Mouse (Mus musculus): Measurements from ENCODE around the gene Ank2.

Ank2 gene

DNA sequence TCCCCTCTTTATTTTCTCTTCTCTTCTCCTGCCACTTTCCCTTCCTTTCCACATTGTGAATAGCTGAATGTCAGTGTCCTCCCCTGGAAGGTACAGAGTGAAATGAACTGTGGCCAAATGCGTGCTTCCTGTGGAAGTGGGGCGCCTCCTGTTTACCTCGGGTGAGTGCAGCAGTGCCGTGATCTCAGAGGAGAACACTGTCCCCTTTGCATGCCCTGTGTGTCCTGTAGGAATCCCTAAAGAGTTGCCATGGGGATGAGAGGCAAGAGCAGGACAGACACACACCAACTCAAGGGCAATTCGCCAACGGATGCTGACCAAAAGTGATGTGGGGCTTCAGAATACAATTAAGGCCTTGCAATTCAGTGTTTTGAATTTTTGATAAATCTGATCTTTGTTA is 521.8 kb downstream of the Ank2 start:
- DNase-seq (ENCODE audit: low spot score): no peak

DNA sequence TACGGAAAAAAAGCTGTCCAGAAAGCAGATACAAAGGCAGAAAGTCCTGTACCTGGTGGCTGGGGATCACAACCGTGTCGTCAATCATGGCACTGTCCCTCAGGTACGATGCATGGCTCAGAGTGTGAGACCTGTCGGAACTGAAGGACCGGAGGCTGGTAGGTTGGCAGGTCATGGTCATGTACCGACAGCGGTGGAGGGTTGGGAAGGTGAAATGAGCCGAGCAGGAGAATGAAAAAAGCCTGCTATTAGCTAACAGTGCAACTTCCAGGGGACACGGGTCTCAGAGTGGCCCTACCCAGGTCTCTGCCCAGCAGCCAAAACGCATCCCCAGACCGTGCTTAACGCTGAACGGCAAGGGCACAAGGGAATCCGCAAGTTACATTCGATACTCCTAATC is 522.4 kb downstream of the Ank2 start:
- DNase-seq (ENCODE audit: low spot score): no peak

DNA sequence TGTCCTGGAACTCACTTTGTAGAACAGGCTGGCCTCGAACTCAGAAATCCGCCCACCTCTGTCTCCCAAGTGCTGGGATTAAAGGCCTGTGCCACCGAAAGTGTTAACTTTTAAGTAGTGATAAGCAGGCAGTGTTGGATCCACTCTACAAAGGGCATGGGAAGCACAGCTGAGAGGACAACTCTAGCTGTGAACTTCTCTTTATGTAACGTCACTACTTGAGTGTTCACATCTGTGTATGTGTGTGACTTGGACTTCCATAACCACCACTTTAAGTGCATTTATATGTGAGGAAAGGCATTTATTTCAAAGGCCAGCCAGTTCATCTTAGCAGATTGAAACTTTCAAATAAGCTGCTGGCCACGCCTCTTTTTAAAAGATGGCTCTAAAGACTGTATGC is 523.7 kb downstream of the Ank2 start:
- no peak for DNase-seq (ENCODE audit: low spot score)

DNA sequence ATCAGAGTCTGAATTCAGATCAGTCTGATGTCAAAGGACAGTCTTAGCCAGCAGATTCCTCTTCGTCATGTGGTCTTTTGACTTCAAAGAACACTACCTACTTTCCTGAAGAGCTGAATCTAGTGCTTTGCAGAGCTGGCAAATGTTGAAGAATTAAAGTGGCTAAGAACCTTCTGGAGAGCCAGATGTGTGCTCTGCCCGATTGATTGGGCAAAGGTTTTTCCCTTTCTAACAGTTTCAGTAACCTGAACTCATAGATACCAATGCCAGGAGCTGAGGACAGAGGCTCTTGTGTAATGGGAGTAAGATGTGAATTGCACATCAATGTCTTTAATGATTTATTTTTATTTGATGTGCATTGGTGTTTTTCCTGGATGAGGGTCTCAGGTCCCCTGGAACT is 525.6 kb downstream of the Ank2 start:
- no peak for DNase-seq (ENCODE audit: low spot score)

DNA sequence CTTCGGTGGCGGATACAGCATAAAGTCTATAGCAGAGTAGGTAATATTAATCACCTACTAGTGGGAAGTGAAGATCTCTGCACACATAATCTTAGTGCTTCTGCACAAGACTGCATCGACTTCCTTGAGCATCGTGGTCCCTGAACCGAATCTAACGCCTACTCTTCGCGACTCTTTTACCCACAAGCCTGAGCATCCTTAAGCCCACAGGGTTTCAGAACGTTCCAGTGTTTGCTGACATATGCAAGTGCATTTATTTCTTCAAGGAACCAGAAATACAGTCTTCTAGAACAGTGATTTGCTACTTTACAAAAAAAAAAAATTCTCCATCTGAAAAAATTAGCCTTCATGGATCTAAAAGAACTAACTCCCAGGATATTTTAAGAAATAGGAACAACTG is 527.6 kb downstream of the Ank2 start:
- no peak for DNase-seq (ENCODE audit: low spot score)

DNA sequence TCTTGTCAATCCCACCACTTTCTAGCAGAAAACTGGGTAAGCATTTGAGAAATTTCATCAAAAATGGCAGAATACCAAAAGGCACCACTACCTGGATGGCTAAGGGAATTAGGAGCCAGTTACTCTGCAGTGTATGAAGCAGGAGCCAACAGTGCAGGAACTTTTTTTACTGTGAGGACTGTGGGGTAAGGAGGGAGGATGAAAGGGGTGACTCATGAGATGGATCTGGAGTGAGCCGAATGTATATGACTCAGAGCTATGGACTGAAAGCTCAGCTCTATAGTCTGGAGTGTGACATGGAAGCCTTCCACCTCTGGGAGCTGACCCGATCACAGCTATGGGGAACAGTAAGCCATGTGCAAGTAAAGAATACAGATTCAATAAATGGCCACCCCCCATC is 530.4 kb downstream of the Ank2 start:
- no peak for DNase-seq (ENCODE audit: low spot score)

DNA sequence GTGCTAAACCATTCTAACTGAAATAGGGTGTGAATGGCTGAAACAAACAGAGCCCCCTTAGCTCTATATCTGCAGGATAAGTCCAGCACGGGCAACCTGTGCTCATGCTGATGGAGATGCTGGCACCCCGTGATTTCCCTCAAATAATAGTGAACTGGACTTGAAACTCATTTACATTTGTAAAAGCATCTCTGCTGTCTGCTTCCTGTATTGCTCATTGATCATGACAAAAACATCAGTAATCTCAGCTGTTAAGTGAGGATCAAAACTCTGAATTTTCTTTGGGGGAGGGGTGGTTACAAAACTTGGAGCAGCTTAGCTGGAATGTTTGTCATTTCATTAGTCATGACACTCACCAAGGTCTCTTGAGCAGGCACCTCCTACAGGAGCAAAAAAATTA is 533.4 kb downstream of the Ank2 start:
- DNase-seq (ENCODE audit: low spot score): no peak

DNA sequence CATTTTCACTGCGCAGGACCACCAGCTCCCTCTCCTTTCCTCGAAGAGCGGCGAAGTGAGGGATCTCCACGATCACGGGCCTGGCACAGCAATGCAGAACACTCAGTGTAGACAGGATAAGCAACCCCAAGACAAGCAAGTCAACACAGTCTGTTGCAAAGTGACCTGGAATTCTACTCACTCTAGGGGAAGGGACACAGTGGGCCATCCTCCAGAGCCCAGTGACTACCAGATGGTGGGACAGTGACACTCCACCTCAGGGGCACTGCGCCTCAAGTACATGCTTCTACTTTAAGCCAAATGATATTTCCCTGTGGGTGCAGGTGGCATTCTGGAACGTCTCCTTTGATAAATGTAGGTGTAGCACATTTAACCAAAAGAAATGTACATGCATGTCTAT is 536.8 kb downstream of the Ank2 start:
- no peak for DNase-seq (ENCODE audit: low spot score)

DNA sequence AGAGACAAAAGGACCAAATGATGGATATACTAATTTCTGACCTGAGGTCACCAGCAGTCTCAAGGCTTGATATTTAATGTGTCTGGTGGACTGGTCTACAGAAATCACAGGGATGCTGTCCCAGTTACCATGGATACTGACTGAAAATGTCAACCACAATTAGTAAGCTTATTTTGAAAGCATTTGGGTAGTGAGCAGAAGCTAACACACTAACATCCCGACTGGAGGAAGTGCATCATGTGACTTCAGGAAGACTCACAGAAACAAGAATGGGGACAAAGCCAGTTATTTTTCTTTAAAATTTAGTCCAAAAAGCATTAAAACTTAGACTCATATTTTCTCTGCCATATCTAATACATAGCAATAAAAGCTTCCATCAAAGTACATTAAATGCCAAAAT is 546.5 kb downstream of the Ank2 start:
- DNase-seq (ENCODE audit: low spot score): no peak

DNA sequence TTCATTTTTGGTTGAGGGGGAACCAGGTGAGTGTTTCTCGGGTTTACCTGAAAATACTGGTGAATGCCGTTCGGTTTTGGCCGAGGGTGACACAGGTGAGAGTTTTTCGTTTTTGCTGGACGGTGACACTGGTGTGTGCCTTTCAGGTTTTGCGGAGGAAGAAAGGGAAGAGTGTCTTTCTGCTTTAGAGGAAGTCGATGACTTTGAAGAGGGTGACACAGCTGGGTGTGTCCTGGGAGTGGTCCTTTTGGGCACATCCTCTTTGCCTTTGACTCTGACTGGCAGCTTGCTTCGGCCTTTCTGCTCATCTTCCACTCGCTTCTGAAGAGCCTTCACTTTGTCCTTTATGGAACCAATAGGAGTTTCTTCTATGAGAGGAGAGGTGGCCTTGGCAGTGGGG is 552.6 kb downstream of the Ank2 start:
- DNase-seq (ENCODE audit: low spot score): no peak

DNA sequence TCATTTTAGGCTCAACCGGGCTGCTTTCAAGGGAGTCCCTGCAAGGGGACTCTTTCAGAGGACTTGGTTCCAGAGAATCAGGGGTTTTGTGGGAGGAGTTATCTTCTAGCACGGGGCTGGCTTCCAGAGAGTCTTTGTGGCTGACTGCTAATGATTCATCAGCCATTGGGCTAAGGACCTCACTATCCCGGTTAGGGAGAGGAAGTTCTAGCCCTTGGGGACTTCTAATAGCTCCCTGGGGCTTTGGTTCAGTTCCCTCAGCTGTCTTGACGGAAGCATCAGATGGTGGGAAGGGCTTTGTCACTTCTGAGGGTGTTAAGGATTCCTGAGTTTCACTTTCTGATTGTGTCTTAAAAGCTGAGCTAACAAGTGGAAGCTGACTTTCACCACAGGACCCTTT is 554.3 kb downstream of the Ank2 start:
- no peak for DNase-seq (ENCODE audit: low spot score)

DNA sequence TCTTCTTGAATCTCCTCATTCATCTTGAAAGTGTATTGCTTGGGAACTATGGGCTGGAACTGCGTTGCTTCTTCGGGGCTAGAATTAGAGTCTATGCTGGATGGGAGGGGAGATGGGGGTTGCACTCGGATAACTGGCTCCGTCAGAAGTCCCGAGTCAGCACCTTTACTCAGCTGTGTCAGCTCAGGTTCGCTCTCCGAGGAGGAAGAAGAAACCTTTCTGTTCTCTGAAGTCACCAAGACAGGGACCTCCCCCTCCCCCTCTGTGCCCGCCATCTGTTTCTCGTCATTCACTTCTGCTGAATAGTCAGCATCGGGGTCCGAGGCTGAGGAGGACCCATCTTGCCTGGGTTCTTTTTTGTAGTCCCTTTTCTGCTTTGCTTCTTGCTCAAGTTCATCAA is 555.1 kb downstream of the Ank2 start:
- DNase-seq (ENCODE audit: low spot score): no peak

DNA sequence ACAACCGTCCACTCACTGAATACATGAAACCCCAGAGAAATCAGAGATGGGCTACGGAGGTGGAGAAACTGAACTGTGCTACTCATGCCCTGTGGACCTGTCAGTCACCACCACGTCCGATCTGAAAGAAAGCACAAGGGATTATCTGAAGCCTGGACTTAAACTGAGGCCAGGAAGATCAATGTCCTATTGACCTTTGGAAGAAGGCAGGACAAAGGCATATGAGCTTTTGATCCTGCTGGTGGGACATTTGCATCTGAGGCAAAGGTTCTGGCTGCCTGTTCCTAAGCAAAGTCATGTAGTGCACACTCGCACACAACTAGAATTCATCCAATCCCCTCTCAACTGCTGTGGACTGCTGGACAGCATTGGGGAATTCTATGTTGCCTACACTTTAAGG is 558.7 kb downstream of the Ank2 start:
- DNase-seq (ENCODE audit: low spot score): no peak

DNA sequence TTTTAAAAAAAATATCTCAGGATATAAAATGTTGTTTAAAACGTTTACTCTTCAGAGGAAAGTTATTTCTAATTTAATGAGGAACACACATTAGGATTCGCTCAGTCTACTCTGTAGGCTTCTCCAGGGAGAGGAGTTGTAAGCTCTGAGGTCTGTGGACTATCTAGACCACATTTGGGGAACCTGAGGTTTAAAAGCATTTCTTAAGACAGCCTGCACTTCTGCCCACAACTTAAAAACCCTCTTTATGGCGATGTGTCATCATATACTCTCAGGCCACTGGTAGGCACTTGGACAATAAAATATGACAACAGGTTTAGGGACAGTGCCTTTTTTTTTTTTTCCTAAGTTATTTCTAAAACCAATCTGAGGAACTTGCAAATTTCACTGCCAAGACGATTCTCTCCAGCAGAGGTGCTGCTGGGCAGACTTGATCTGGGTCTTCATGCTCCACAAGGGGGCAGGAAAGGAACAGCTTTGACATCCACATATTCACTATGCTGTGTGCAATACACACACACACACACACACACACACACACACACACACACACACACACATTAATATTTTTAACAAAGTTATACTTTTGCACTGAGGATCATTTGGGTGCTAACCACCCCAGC is 567.2 kb downstream of the Ank2 start:
- no peak for DNase-seq (ENCODE audit: low spot score)

DNA sequence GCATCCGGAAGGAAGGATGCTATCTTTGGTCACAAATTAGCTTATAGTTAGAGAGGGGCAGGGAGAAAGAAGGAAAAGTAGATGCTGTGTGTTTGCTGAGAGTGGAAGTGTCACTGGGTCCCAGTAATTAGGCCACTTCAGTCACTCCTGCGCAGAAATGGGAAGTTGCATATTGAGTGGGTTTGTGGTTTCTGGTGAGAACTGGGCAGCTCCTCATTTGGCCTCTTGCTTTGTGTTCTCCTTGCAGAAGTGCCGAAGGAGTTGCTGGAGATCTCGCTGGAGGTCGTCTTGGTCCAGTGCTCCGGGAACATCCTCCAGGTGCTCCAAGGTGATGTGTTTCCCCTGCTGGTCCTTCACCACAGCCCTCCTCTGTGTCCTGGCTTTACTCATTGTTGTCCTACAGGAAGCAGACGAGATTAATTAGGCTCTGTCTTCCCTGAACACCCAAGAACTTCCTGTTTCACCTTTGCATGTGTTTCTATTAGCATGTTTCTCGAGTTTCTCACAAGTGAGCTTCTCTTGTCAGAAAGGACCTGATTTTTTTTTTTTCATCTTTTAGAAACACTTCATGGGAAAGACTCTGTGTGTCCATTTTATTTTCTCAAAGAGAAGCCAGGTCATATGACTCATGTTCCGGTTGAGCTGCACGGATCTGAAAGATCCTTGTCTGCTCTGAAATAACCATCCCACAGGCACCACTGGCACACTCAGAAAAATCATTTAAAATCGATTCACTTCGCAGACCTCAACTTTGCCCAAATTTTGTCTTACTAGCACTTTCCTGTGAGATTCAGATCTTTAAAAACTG is 575.4 kb downstream of the Ank2 start:
- DNase-seq (ENCODE audit: low spot score): no peak

DNA sequence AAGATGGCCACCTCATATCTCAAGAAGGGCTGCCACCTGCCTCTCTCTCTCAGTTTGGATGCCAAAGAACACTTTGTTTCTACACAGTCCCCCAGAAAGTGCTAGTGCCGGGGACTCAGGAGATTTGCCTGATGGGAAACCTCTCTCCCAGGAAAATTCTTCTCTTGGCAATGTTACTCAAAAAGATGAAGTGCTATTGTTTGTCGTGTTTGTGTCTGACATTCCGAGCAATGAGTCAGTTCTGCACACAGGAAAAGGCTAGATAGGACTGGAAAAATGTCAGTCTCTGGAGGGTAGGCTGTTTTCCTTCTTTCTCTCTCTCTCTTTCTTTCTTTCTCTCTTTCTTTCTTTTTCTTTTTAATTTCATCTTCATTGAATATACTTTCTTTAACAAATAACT is 577.2 kb downstream of the Ank2 start:
- DNase-seq (ENCODE audit: low spot score): no peak

DNA sequence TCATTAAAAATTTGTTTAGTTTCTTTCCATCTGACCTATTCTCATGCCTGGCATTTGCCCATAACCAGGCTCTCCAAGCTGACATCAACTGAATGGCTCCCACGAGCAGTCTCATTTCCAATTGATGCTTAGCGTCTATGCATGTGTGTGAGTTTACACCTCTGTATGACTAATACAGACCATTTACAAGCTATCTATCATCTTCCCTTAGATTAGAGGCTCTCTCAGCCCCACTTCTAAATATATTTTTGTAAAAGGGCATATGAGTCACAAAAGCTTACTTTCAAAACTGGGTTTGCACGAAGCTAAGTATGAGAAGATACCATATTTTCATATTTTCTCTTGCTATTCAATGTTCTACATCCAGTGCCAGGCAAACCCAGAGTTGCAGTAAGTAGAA is 578.9 kb downstream of the Ank2 start:
- no peak for DNase-seq (ENCODE audit: low spot score)

DNA sequence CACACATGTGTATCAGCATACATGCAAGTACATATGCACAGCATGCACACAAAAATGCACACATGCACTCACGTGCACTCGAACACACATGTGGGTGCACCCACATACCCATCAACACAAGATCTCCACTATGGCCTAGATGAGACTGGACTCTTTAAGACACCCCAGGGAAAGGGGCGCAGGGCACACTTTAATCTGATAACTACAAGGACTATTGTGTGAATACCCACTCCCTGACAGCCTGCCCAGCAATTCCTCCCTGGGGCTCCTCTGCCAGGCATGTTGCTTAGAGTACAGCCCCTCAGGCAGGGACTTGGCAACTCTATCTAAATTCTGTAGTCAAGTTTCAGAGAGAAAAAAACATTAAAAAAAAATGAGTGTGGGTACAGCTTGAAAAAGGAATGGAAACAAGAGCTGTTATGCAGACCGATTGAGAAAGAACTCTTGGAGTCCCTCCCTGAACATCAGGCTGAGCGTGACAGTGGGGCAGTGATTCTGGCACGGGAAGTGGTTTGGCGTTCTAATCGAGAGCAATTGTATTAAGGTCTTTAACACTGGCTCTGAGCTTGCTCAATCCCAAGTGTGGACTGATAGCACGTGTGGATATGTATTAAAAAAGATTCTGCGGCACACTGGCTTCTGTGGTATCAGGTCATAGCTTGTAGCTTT is 580.2 kb downstream of the Ank2 start:
- DNase-seq (ENCODE audit: low spot score): no peak

DNA sequence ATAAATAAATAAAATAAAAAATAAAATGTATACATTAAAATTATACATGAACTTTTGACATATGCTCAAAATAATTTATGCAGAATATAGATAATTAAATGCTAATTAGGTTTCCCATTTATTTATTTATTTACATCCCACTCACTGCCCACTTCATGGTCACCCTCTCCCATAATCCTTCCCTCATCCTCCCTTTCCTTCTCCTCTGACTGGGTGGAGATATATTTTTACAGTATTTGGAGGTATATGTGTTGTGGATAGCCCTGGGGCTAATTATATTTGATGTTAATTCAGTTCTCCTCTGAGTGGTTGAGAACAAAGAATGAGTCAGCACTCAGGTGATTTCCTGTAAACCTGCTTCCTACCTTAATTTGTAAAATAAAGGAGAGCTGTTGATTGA is 582.8 kb downstream of the Ank2 start:
- no peak for DNase-seq (ENCODE audit: low spot score)

DNA sequence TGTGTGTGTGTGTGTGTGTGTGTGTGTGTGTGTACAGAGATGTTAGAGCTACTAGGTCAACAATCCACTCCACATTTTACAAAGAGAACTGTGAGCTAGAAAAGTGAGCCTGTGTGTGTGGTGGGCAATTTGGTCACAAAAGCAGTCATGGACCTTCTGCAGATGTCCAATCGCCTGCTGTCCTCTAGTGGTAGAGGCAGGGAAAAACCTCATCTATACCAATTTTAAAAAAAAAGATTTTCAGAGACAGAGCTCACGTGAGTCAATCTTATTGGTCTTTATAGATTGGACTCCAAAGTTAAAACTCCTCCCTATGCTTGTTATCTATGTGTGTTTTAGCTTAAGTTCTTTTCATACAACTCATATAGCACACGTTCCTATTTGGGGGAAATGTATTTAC is 595.6 kb downstream of the Ank2 start:
- DNase-seq (ENCODE audit: low spot score): no peak

DNA sequence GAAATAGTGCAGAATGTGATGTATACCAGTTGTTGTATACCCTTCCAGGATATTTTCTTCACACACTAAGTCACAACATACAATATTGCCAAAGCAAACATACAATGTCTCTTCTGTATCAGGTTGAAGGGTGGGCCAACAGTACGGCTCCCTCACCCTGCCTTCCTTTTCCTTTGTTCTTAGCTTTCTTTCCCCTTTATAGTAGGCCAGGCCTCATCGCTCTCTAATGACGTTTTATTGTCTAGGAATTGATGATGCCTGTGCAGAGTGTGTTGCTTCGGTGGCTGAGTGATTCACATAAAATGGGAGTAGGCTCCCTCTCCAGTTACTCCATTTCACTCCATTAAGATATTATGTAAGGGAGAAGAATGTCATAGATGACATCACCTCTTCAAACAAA is 612.5 kb downstream of the Ank2 start:
- no peak for DNase-seq (ENCODE audit: low spot score)

DNA sequence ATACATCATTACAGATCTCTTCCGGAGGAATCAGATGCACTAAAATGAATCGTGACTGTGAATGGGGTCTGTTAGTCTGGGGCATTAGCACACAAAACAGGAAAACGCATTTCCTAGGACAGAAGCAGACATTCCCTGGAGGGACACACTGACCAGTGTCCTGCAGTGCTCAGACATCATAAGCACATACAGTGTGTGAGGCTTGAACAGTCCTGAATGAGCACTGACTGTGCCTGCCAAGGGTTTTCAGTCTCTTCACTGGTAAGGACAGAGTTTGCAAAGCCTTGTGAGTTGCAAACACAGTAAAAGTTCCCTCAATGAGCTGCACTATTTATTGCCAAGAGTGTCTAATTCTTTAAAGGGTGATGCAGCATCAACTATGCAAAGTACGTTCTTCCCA is 613.1 kb downstream of the Ank2 start:
- DNase-seq (ENCODE audit: low spot score): no peak

DNA sequence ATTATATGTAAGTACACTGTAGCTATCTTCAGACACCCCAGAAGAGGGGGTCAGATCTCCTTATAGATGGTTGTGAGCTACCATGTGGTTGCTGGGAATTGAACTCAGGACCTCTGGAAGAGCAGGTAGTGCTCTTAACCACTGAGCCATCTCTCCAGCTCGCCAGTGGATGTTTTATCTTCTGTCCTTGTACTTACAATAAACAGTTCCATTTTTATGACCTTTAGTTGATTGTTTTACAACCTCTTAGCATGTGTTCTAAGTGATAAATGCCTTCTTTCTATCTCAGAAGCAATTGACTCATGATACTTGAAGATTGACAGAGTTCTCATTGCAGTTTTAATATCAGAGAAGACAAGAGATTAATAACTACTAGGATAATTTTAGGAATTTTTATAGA is 620.9 kb downstream of the Ank2 start:
- no peak for DNase-seq (ENCODE audit: low spot score)
